Mouse (Mus musculus) heart, embryonic 11.5 days (tissue): ENCODE measurements at regions not wholly inside any gene's neighbourhood (a gene's known extent, or its start where the extent isn't known, plus 50 kb on each side); places are given as distances from the start of the nearest gene placed in this dataset.
A peak's percentile ranks its signal among the peaks of the same experiment; 100 is the strongest.
"Not testable (repeated sequence)": the region's sequence is repeated elsewhere in the genome, so short reads cannot be mapped to it uniquely, and the experiment has no call there.

ENCODE experiments used
- ATAC-seq: fragments of 200-750 bp; cut with Nextera tagmentation; replicated peaks from 2 replicates; pipeline ENCODE4 v1.8.0; 2017; ENCODE audit warnings: moderate library complexity; ENCODE audit not compliant: insufficient number of reproducible peaks, low FRiP score, low TSS enrichment
- H3K27ac ChIP-seq: fragments of 300-500 bp; sonication (generic); 2 replicates; pipeline ENCODE4 v1.5.1; 2014; ENCODE audit warnings: mild to moderate bottlenecking, low read depth, low read length
- H3K27me3 ChIP-seq: fragments of 300-500 bp; sonication (generic); 2 replicates; pipeline ENCODE4 v1.6.1; 2014; ENCODE audit warnings: mild to moderate bottlenecking, low read length, mixed read lengths; ENCODE audit not compliant: control insufficient read depth, insufficient read depth
- H3K36me3 ChIP-seq: fragments of 300-500 bp; sonication (generic); 2 replicates; pipeline ENCODE4 v1.6.1; 2014; ENCODE audit warnings: mild to moderate bottlenecking, low read length, moderate library complexity, mixed read lengths; ENCODE audit not compliant: control insufficient read depth, insufficient read depth
- H3K4me1 ChIP-seq: fragments of 300-500 bp; sonication (generic); 2 replicates; pipeline ENCODE4 v1.6.1; 2014; ENCODE audit warnings: low read length; ENCODE audit not compliant: control insufficient read depth, insufficient read depth
- H3K4me2 ChIP-seq: fragments of 300-500 bp; sonication (generic); 2 replicates; pipeline ENCODE4 v1.6.1; 2014; ENCODE audit warnings: mild to moderate bottlenecking, moderate library complexity
- H3K4me3 ChIP-seq: fragments of 300-500 bp; sonication (generic); 2 replicates; pipeline ENCODE4 v1.5.1; 2014; ENCODE audit warnings: low read depth, low read length
- H3K9ac ChIP-seq: fragments of 300-500 bp; sonication (generic); 2 replicates; pipeline ENCODE4 v1.6.1; 2014; ENCODE audit warnings: mild to moderate bottlenecking, low read depth, low read length, moderate library complexity
- H3K9me3 ChIP-seq: fragments of 300-500 bp; sonication (generic); replicated peaks from 2 replicates; pipeline ENCODE4 v1.6.1; 2016; ENCODE audit warnings: low read length; ENCODE audit not compliant: control insufficient read depth
- WGBS: fragments of 180-500 bp; shearing (Covaris S2); extraction: QIAGEN DNeasy Blood & Tissue Kit; methylation state at CpG from one replicate; pipeline ENCODE4 v1.1.7; 2014; ENCODE audit not compliant: insufficient replicate concordance; 5-methylcytosine and 5-hydroxymethylcytosine counted together

- peak overlapping the region; percentile 40; the same call in 1 of the 2 replicates for H3K4me2 ChIP-seq
- not testable (repeated sequence) for H3K27me3 ChIP-seq, H3K9me3 ChIP-seq, H3K27ac ChIP-seq, H3K9ac ChIP-seq, ATAC-seq, H3K36me3 ChIP-seq, H3K4me1 ChIP-seq
- peak overlapping the region; percentile 16; the same call in 1 of the 2 replicates for H3K4me3 ChIP-seq
- 45% methylated on average over 16 of the region's 27 CpGs for WGBS
Observed at GRCm38 (mm10) chrX:97141170-97142085, 69.0 kb downstream of the Pgr15l start.

GRCm38 (mm10) chrX:97142237-97142636 is 69.8 kb downstream of the Pgr15l start:
- Histone ChIP-seq H3K4me1 (no peaks in the 10 kb centered on the region), H3K36me3 (no peaks in the 10 kb centered on the region), H3K4me3 (peak overlapping the region; percentile 16; the same call in 1 of the 2 replicates), H3K4me2 (peak overlapping the region; percentile 40), H3K27me3 (no peaks in the 10 kb centered on the region), H3K27ac (no peak overlapping the region), H3K9me3 (no peaks in the 10 kb centered on the region), H3K9ac (no peak overlapping the region)
- ATAC-seq = no peak

DNA sequence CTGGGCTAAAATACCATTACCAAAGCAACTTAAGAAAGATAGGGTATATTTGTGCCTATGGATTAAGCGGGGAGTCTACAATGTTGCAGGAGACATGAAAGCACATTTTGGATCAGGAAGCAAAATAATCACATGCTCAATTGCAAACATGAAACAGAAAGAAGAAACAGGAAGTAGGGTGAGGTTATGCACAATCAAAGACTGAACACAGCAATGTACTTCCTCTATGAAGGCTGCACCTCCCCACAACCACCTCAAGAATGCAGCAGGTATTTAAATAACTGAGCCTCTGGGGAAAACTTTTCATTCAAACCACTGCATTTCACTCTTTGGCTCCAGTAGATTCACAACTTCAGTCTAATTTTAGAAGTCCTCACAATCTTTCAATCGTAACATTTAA is 83.8 kb downstream of the Pgr15l start:
- WGBS = 80% methylated on average over 2 of the region's 2 CpGs

More for the DNA sequence above, 83.8 kb downstream of the Pgr15l start:
- no peak overlapping the region for H3K9ac ChIP-seq
- no peak overlapping the region for H3K4me3 ChIP-seq
- no peak for ATAC-seq
- no peaks in the 10 kb centered on the region for H3K36me3 ChIP-seq
- no peaks in the 10 kb centered on the region for H3K9me3 ChIP-seq
- no peak overlapping the region for H3K27ac ChIP-seq
- H3K4me2 ChIP-seq = no peak overlapping the region
- H3K4me1 ChIP-seq = no peaks in the 10 kb centered on the region
- no peaks in the 10 kb centered on the region for H3K27me3 ChIP-seq
